Comparison of ENCODE assay signal across 25 mouse cellular contexts in the genomic region with DNA sequence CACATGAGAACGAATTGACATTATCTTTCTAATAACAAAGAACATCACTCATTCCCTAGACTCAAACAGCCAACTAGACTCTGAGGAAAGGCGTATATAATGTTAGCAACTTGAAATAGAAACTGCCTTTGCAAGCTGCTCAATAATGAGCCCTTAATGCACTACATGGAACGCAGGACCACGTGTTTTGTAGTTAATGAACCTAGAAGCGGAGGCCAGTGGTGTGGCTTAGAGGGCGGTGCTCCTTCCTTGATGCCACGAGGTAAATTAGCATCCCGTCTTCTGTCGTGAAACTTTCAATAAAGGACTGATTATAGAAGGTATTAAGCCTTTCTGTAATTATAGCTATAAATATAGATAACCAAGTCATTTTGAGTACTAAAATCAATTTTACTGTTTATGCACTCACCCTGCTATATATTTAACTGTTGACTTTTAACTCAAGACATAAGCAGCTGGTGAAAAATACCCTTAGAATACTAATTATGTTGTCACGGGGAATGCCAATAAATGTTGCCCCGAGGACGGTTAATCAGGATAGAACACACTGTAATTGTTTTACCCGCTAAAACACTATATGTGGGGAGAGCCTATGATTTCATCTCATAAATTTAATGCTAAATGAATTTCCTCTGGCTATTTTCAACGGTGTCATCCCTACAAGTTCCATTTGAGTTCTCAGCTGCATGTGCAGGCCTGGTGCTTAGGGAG.
DNase-seq lines count a peak whose midpoint lies in the region; ATAC-seq and TF ChIP-seq lines count a peak whose summit lies in the region.
"Had no signal": no experiment of that assay in that cellular context is flagged by ENCODE, and none has a peak within 500 bp of the region (broad histone marks: within the 10 kb centered on the region; RNA-seq: fewer than 3 reads in every experiment).

No protein-coding gene starts in this region.

- no peaks in the 10 kb centered on the region for H3K36me3 ChIP-seq in forebrain, embryonic 14.5 days (ENCODE audit: control insufficient read depth, insufficient read depth, low read length)
- H3K36me3 ChIP-seq in forebrain, embryonic 16.5 days (ENCODE audit: control insufficient read depth, insufficient read depth), result no peaks in the 10 kb centered on the region
- no peaks in the 10 kb centered on the region for H3K36me3 ChIP-seq in limb, embryonic 13.5 days
- no peaks in the 10 kb centered on the region for H3K36me3 ChIP-seq in limb, embryonic 10.5 days
- no peaks in the 10 kb centered on the region for H3K36me3 ChIP-seq in neural tube, embryonic 14.5 days (ENCODE audit: control insufficient read depth, insufficient read depth, low read length)
- no peaks in the 10 kb centered on the region for H3K36me3 ChIP-seq in intestine, postnatal 0 days (ENCODE audit: control insufficient read depth, insufficient read depth)
- H3K36me3 ChIP-seq: embryonic facial prominence, embryonic 10.5 days; heart, embryonic 15.5 days; intestine, embryonic 15.5 days; kidney, embryonic 15.5 days; limb, embryonic 15.5 days had no signal

- H3K4me1 ChIP-seq in forebrain, embryonic 14.5 days (ENCODE audit: control insufficient read depth, insufficient read depth, low read length), result 0 out of 2 replicates have a peak, but pooled peaks cover 2% of the 10 kb centered on the region
- H3K4me1 ChIP-seq in forebrain, embryonic 16.5 days (replicated peaks; ENCODE audit: control insufficient read depth, insufficient read depth, low read length), result no peaks in the 10 kb centered on the region
- H3K4me1 ChIP-seq in limb, embryonic 13.5 days, result peaks cover 10% of the 10 kb centered on the region
- no peaks in the 10 kb centered on the region for H3K4me1 ChIP-seq in limb, embryonic 10.5 days
- 0 out of 2 replicates have a peak, but pooled peaks cover 8% of the 10 kb centered on the region for H3K4me1 ChIP-seq in neural tube, embryonic 14.5 days (ENCODE audit: control insufficient read depth, insufficient read depth, low read length)
- H3K4me1 ChIP-seq in intestine, postnatal 0 days (replicated peaks; ENCODE audit: control insufficient read depth, insufficient read depth, low read length), result no peaks in the 10 kb centered on the region
- H3K4me1 ChIP-seq: embryonic facial prominence, embryonic 10.5 days; heart, embryonic 15.5 days; intestine, embryonic 15.5 days; kidney, embryonic 15.5 days; megakaryocyte, embryonic 14.5 days had no signal

- H3K9ac ChIP-seq in forebrain, embryonic 14.5 days (ENCODE audit: low read length), result no peak overlapping the region
- H3K9ac ChIP-seq in forebrain, embryonic 16.5 days (replicated peaks; ENCODE audit: low read depth, low read length), result no peak overlapping the region
- H3K9ac ChIP-seq in limb, embryonic 13.5 days, result no peak overlapping the region
- no peak overlapping the region for H3K9ac ChIP-seq in neural tube, embryonic 14.5 days (replicated peaks; ENCODE audit: low read depth, low read length)
- no peak overlapping the region for H3K9ac ChIP-seq in intestine, postnatal 0 days (ENCODE audit: low read depth, low read length)
- H3K9ac ChIP-seq: heart, embryonic 15.5 days; intestine, embryonic 15.5 days; kidney, embryonic 15.5 days; limb, embryonic 15.5 days; liver, embryonic 14.5 days; lung, embryonic 14.5 days had no signal

- ATAC-seq in forebrain, embryonic 14.5 days, result no peak
- ATAC-seq in forebrain, embryonic 16.5 days, result no peak
- ATAC-seq in limb, embryonic 13.5 days (ENCODE audit: low FRiP score, low read depth), result 0 out of 2 replicates have a peak, but pooled peaks have one; percentile 24
- peak; percentile 75 for ATAC-seq in neural tube, embryonic 14.5 days (ENCODE audit: low read depth)
- no peak for ATAC-seq in intestine, postnatal 0 days
- ATAC-seq: CD4-positive, CD25-positive, alpha-beta regulatory T cell, adult 4 months; intestine, embryonic 15.5 days had no signal

- H3K4me3 ChIP-seq in forebrain, embryonic 14.5 days (ENCODE audit: low read depth, low read length), result no peak overlapping the region
- no peak overlapping the region for H3K4me3 ChIP-seq in forebrain, embryonic 16.5 days (replicated peaks; ENCODE audit: low read length)
- no peak overlapping the region for H3K4me3 ChIP-seq in limb, embryonic 13.5 days
- H3K4me3 ChIP-seq in limb, embryonic 10.5 days, result no peak overlapping the region
- no peak overlapping the region for H3K4me3 ChIP-seq in neural tube, embryonic 14.5 days (ENCODE audit: low read depth, low read length)
- no peak overlapping the region for H3K4me3 ChIP-seq in intestine, postnatal 0 days (ENCODE audit: low read depth, low read length)
- H3K4me3 ChIP-seq: embryonic facial prominence, embryonic 10.5 days; gastrocnemius, adult 2 months; heart, embryonic 15.5 days; intestine, embryonic 15.5 days; kidney, embryonic 15.5 days; limb, embryonic 15.5 days; megakaryocyte, embryonic 14.5 days had no signal

- no peak overlapping the region for H3K27ac ChIP-seq in forebrain, embryonic 14.5 days (ENCODE audit: low read depth, low read length)
- H3K27ac ChIP-seq in forebrain, embryonic 16.5 days (ENCODE audit: low read length), result no peak overlapping the region
- no peak overlapping the region for H3K27ac ChIP-seq in limb, embryonic 13.5 days
- no peak overlapping the region for H3K27ac ChIP-seq in limb, embryonic 10.5 days
- no peak overlapping the region for H3K27ac ChIP-seq in neural tube, embryonic 14.5 days (ENCODE audit: low read depth, low read length)
- H3K27ac ChIP-seq in intestine, postnatal 0 days (ENCODE audit: low read depth, low read length), result no peak overlapping the region
- H3K27ac ChIP-seq: embryonic facial prominence, embryonic 10.5 days; gastrocnemius, adult 2 months; heart, embryonic 15.5 days; intestine, embryonic 15.5 days; kidney, embryonic 15.5 days; limb, embryonic 15.5 days; liver, embryonic 14.5 days had no signal

- no peaks in the 10 kb centered on the region for H3K27me3 ChIP-seq in forebrain, embryonic 14.5 days (replicated peaks; ENCODE audit: control insufficient read depth, insufficient read depth, low read length)
- no peaks in the 10 kb centered on the region for H3K27me3 ChIP-seq in forebrain, embryonic 16.5 days (replicated peaks; ENCODE audit: control insufficient read depth, insufficient read depth, low read length)
- peaks cover 5% of the 10 kb centered on the region; the same call in 1 of the 2 replicates for H3K27me3 ChIP-seq in limb, embryonic 13.5 days
- no peaks in the 10 kb centered on the region for H3K27me3 ChIP-seq in limb, embryonic 10.5 days (ENCODE audit: low read depth, poor library complexity, severe bottlenecking)
- H3K27me3 ChIP-seq in neural tube, embryonic 14.5 days (ENCODE audit: control insufficient read depth, insufficient read depth, low read length), result no peaks in the 10 kb centered on the region
- no peaks in the 10 kb centered on the region for H3K27me3 ChIP-seq in intestine, postnatal 0 days (replicated peaks; ENCODE audit: control insufficient read depth, insufficient read depth, low read length)
- H3K27me3 ChIP-seq: heart, embryonic 15.5 days; intestine, embryonic 15.5 days; kidney, embryonic 15.5 days; limb, embryonic 15.5 days; megakaryocyte, embryonic 14.5 days had no signal

- WGBS in forebrain, embryonic 14.5 days, result 32% methylated on average over 14 of the region's 14 CpGs
- 34% methylated on average over 14 of the region's 14 CpGs for WGBS in forebrain, embryonic 16.5 days
- 27% methylated on average over 14 of the region's 14 CpGs for WGBS in limb, embryonic 13.5 days
- 70% methylated on average over 14 of the region's 14 CpGs for WGBS in limb, embryonic 10.5 days
- 29% methylated on average over 14 of the region's 14 CpGs for WGBS in neural tube, embryonic 14.5 days
- WGBS in intestine, postnatal 0 days, result 74% methylated on average over 14 of the region's 14 CpGs

- no peak overlapping the region for H3K4me2 ChIP-seq in forebrain, embryonic 14.5 days (ENCODE audit: low read length)
- no peak overlapping the region for H3K4me2 ChIP-seq in forebrain, embryonic 16.5 days (ENCODE audit: low read length)
- H3K4me2 ChIP-seq in limb, embryonic 13.5 days (replicated peaks), result no peak overlapping the region
- no peak overlapping the region; the same call in 1 of the 2 replicates for H3K4me2 ChIP-seq in neural tube, embryonic 14.5 days (ENCODE audit: low read depth, low read length)
- no peak overlapping the region for H3K4me2 ChIP-seq in intestine, postnatal 0 days (replicated peaks; ENCODE audit: low read depth)
- H3K4me2 ChIP-seq: heart, embryonic 15.5 days; intestine, embryonic 15.5 days; kidney, embryonic 15.5 days; limb, embryonic 15.5 days; lung, embryonic 14.5 days had no signal

- peak; percentile 39 for DNase-seq in forebrain, embryonic 14.5 days (ENCODE audit: low spot score)
- no peak for DNase-seq in limb, embryonic 10.5 days (ENCODE audit: low spot score)
- peak; percentile 43 for DNase-seq in forelimb bud, embryonic 11.5 days (ENCODE audit: low read depth, low spot score)
- DNase-seq: adrenal gland, postnatal 14 days; cerebellum, adult 9-10 months; gastrocnemius, adult 2 months; heart, postnatal 36 days; layer of hippocampus, adult 9-11 months; lung, embryonic 14.5 days; lung, postnatal 36 days; right cerebral cortex, adult 18-20 months; right cerebral cortex, postnatal 4 days; thymus, adult 2 months had no signal

- no peak for TF ChIP-seq CTCF in intestine, postnatal 0 days (IDR thresholded peaks at IDR 0.05; ENCODE audit: low read depth)

- H3K9me3 ChIP-seq in forebrain, embryonic 14.5 days (replicated peaks; ENCODE audit: control insufficient read depth, low read length), result no peaks in the 10 kb centered on the region
- H3K9me3 ChIP-seq in forebrain, embryonic 16.5 days (ENCODE audit: control insufficient read depth, low read length), result no peaks in the 10 kb centered on the region
- H3K9me3 ChIP-seq in limb, embryonic 13.5 days, result no peaks in the 10 kb centered on the region
- H3K9me3 ChIP-seq in limb, embryonic 10.5 days (replicated peaks), result no peaks in the 10 kb centered on the region
- no peaks in the 10 kb centered on the region for H3K9me3 ChIP-seq in neural tube, embryonic 14.5 days (ENCODE audit: control insufficient read depth, low read length)
- H3K9me3 ChIP-seq in intestine, postnatal 0 days (ENCODE audit: control insufficient read depth), result no peaks in the 10 kb centered on the region
- H3K9me3 ChIP-seq: embryonic facial prominence, embryonic 10.5 days; heart, embryonic 15.5 days; intestine, embryonic 15.5 days; kidney, embryonic 15.5 days; limb, embryonic 15.5 days; megakaryocyte, embryonic 14.5 days had no signal

Comparison
In these comparisons a context has a peak if more than half of its experiments do, and no peak if none do; other contexts are left out.
1. ATAC-seq: peak in limb, embryonic 13.5 days (single experiment) and neural tube, embryonic 14.5 days (single experiment); none in forebrain, embryonic 14.5 days (single experiment), forebrain, embryonic 16.5 days (single experiment) and intestine, postnatal 0 days (single experiment).